Comparison of ENCODE assay signal across 13 mouse cellular contexts in the genomic region with DNA sequence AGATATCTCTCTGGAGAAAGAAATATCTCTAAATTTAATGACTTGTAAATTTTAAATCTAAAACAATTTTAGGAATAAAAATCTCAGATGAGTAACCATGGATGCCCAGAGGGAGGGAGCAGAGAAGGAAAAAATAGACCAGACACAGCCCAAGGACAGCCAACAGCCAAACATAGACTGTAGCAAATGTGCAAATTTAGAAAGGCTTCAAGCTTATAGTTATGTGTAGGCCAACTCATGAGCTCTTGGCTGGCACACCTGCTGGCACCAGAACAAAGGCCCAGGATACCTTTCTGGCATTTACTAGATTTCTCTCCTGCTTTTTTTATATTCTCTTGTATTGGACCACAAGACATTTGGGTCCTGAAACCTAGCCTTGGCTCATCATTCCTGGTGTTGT.
"Had no signal": no experiment of that assay in that cellular context is flagged by ENCODE, and none has a peak within 500 bp of the region (broad histone marks: within the 10 kb centered on the region; RNA-seq: fewer than 3 reads in every experiment).

No protein-coding gene starts in this region.

- ATAC-seq: midbrain, embryonic 16.5 days had no signal

- DNase-seq: lung, adult 18-20 months; lung, embryonic 14.5 days; lung, postnatal 10 days; lung, postnatal 4 days; midbrain, embryonic 14.5 days; retina, postnatal 1 day; right cerebral cortex, postnatal 14 days; right cerebral cortex, postnatal 4 days; spleen, adult 18-20 months; thymus, adult 2 months; thymus, postnatal 25 days; thymus, postnatal 4 days had no signal
